Mouse (Mus musculus) activated CD4-positive, CD25-positive, alpha-beta regulatory T cell, adult 4 months (primary cell): ENCODE data around the gene Gm47959. TPM values are rescaled to one million over a fixed set of nuclear protein-coding genes. Genes with fewer than 3 reads are reported as not detected.

Source experiments
- ATAC-seq: one replicate; pipeline ENCODE4 v1.8.0; 2017
- polyA plus RNA-seq, 2 experiments: library from polyadenylated mRNA; unstranded; fragments of 100-300 nt; shearing (Covaris generic); gene quantifications; one replicate each; pipeline ENCODE4 v1.2.1; 2017

Gm47959 gene
- polyA plus RNA-seq, 2 experiments from 2014 or later, result not detected

DNA sequence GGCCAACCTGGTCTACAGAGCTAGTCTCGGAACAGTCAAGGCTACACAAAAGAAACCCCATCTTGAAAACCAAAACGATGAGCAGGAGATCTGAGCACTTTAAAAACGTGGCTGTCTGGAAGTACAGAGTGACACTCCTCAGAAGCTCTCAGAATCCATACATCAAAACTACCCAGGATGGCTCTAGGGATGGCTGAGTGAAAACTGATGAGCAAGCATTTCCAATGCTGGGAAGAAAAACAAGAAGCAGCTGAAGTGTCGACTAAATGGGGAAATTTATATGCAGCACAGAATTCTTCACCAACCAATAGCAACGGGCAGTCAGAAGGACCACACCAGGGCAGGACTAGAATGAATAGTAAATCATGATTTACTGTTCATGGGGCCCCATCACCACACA is 34.2 kb downstream of the Gm47959 start:
- no peak for ATAC-seq

DNA sequence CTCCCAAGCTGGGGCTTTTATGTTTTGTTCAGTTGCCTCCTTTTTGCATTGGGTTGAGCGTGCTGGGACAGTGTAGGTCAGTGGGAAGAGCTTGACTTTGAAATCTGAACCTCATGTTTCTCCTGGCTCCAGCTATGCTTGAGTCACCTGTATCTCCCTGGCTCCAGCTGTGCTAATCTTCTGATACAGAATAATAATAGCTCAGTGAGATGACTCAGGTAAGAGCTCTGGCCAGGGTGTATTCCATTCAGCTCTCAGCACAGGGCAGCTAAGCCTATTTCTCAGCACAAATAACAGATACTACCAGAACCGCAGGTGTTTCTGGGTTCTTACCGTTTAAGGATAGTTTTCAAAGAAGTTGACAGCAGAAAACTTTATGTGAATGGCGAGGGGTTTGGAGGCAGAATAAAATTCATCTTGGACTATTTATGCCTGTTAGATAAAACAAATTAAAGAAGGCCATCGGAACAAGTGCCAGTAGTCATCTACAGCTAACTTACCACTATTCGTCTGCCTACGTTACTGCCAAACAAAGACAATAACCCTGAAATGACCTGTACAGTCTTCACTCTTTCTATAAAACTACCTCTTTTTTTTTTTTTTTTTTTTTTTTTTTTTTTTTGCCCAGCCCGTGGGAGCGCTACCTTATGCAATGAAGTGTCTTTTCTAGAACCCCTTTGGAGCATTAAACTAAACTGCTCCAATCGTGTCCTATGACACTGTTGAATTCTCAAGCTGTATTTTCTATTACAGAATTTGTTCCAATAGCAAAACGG is 36.7 kb downstream of the Gm47959 start:
- no peak for ATAC-seq

DNA sequence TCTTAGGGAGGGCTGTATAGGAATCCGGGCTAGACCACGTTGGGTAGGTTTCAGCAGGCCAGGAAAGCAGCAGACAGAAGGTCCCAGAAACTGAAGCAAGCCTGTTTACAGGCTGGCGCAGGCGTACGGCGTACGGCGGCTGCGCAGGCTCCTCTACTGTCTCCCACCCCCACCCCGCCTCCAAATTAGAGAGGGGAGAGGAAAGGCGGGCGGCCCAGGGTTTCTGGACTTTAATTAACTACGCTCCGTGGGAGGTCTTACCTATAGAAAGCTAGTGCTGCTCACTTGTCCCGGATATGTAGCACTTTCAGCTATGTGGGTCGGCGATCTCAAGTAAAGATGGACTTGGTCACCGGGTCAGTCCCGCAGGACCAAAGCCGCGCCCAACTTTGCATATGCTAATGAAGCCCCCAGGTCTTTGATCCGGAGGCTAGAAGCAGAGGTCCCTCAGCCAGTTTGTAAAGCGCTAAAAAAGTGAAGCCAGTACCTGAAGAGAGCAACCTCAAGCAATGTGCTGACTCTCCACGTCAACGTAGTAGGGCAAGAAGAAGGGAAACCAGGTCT is 37.8 kb downstream of the Gm47959 start, which contains the start of gene Slc19a3:
TSS of gene Slc19a3 (minus strand) at position 340 of the 564 bp plus-strand sequence.
- no peak for ATAC-seq

DNA sequence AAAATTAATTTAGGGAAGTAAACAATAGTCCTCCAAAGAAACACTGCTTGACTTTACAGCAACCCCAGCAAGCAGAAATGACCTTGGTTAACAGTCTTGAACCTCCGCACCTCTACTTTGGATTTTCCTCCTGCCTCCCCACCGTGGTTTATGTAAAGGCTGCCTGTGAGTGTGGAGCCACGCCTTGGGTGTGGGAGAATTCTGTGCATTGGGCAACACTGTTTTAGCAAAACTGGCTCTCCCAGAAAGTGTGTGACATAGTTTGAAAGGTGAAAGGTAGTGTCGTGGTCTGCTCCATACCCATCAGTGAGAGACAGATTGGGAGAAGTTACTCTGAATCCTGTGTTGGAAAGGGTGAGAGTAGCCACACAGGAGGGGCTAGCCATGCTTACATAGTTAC is 38.7 kb downstream of the Gm47959 start:
- no peak for ATAC-seq

DNA sequence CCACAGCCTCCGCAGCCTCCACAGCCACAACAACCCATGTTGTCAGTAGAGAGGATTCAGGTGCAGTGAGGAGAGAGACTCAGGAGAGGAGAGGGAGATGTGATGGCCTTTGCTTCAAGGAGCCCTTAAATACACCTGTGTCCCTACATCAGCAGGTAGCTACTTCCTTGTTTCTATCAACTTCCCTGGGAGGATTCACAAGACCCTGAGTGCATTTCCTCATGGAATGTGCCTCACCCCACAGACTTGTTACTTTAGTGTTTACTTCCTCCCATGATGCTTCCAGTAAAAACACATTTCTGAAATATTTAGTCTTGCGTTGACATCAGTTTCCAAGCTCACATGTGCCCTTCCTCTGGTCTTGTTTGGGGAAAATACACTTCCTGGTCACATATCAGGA is 42.0 kb downstream of the Gm47959 start, which contains the start of gene Krtap28-10:
TSS of gene Krtap28-10 (minus strand) at position 101 of the 400 bp plus-strand sequence.
- no peak for ATAC-seq

DNA sequence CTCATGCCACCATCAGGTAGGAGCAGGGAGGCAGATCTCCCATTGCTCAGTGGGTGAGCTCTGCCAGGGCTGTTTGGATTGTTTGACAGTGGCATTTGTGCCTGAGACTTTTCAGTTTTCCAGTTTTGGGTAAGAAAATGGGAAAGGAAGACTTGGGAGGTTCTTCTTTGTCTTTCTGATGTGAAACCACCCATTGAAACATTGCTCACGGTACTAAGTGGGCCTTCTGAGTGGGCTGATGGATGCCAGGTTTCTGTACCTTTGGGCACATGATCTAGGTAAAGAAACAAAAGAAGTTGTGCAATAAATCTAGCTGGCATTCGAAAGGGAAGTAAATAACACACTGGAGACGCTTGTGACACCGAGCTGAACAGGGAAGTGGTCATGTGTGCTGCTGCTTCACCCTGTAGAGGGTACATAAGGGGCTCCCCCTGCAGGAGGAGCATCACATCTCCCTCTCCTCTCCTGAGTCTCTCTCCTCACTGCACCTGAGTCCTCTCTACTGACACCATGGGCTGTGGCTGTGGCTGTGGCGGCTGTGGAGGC is 44.6 kb downstream of the Gm47959 start, which contains the start of gene Gm47969:
TSS of gene Gm47969 (plus strand) at position 51 of the 546 bp plus-strand sequence.
- no peak for ATAC-seq

Other genes starting within 250 kb of the Gm47959 start
- gene Tm4sf20, start 232.1 kb upstream of the Gm47959 start, polyA plus RNA-seq, result under 1 TPM in 1 of 2 experiments, not detected in 1; 0.81 TPM
- gene Gm47791, start 229.3 kb upstream of the Gm47959 start, polyA plus RNA-seq, result not detected
- 10 to 100 TPM; 37.1 to 42.3 TPM for gene Agfg1, start 161.1 kb upstream of the Gm47959 start, polyA plus RNA-seq
- 1 to 10 TPM; 1.6 to 2.5 TPM for gene A030005L19Rik, start 87.2 kb upstream of the Gm47959 start, polyA plus RNA-seq
- gene A030014E15Rik, start 75.6 kb upstream of the Gm47959 start, polyA plus RNA-seq, result not detected
- not detected for gene Gm6217, start 69.1 kb upstream of the Gm47959 start, polyA plus RNA-seq
- not detected for gene A030003K21Rik, start 57.2 kb upstream of the Gm47959 start, polyA plus RNA-seq
- not detected for gene Gm7544, start 44.5 kb upstream of the Gm47959 start, polyA plus RNA-seq
- gene Gm47955, start 40.3 kb upstream of the Gm47959 start, polyA plus RNA-seq, result not detected
- not detected for gene Slc19a3, start 37.9 kb downstream of the Gm47959 start, polyA plus RNA-seq
- gene Krtap28-10, start 41.9 kb downstream of the Gm47959 start, polyA plus RNA-seq, result not detected
- not detected for gene Gm47969, start 44.4 kb downstream of the Gm47959 start, polyA plus RNA-seq
- gene A030005K14Rik, start 58.8 kb downstream of the Gm47959 start, polyA plus RNA-seq, result not detected
- not detected for gene Krtap28-13, start 60.4 kb downstream of the Gm47959 start, polyA plus RNA-seq
- 10 to 100 TPM in 1 of 2 experiments, 1 to 10 TPM in 1; 3.1 to 12.0 TPM for gene Ccl20, start 116.2 kb downstream of the Gm47959 start, polyA plus RNA-seq
- gene Daw1, start 159.2 kb downstream of the Gm47959 start, polyA plus RNA-seq, result under 1 TPM in 1 of 2 experiments, not detected in 1; 0.33 TPM